Mouse (Mus musculus): ENCODE results near the gene Olfr1419.

- TF ChIP-seq CTCF (IDR thresholded peaks at IDR 0.05; ENCODE audit: borderline replicate concordance, insufficient read depth, low read depth, low read length) (no peak), POLR2A (IDR thresholded peaks at IDR 0.05; ENCODE audit: borderline replicate concordance, insufficient read depth, low read length) (no peak)
Measured at GRCm38 (mm10) chr19:11839119-11839518, 35.8 kb downstream of the Olfr1419 start, which contains the start of gene Olfr1417.
